Mouse (Mus musculus) small intestine, adult 2 months (tissue): ENCODE data around the gene Rae1. TPM values are rescaled to one million over a fixed set of nuclear protein-coding genes. Genes with fewer than 3 reads are reported as not detected.

Source experiments
- H3K27ac ChIP-seq: fragments of 200-500 bp; 2 replicates; pipeline ENCODE4 v1.5.1; 2012; ENCODE audit warnings: low read depth, low read length, control low read depth, inconsistent platforms; ENCODE audit not compliant: insufficient read depth
- H3K27me3 ChIP-seq: fragments of 200-500 bp; 2 replicates; pipeline ENCODE4 v1.6.1; 2012; ENCODE audit warnings: mild to moderate bottlenecking, moderate library complexity, low read length, inconsistent platforms; ENCODE audit not compliant: control insufficient read depth, insufficient read depth
- H3K36me3 ChIP-seq: fragments of 200-500 bp; 2 replicates; pipeline ENCODE4 v1.6.1; 2012; ENCODE audit warnings: mild to moderate bottlenecking, low read length, control low read depth, inconsistent platforms; ENCODE audit not compliant: control insufficient read depth, insufficient read depth
- H3K4me1 ChIP-seq: fragments of 200-500 bp; 2 replicates; pipeline ENCODE4 v1.6.1; 2012; ENCODE audit warnings: low read length, inconsistent platforms, mixed read lengths; ENCODE audit not compliant: control insufficient read depth, insufficient read depth, insufficient read length
- H3K4me3 ChIP-seq: fragments of 200-500 bp; 2 replicates; pipeline ENCODE4 v1.5.1; 2012; ENCODE audit warnings: low read depth, mild to moderate bottlenecking, control low read depth, inconsistent platforms, low read length, moderate library complexity
- CTCF ChIP-seq: fragments of 200-500 bp; IDR thresholded peaks from 2 replicates; pipeline ENCODE4 v1.5.1; 2012; ENCODE audit warnings: low read depth, mild to moderate bottlenecking, control low read depth, inconsistent platforms, low read length, moderate library complexity, mixed read lengths; ENCODE audit not compliant: insufficient replicate concordance, insufficient read length; ENCODE audit errors: extremely low read depth
- POLR2A ChIP-seq: fragments of 200-500 bp; IDR thresholded peaks from 2 replicates; pipeline ENCODE4 v1.6.1; 2012; ENCODE audit warnings: low read depth, mild to moderate bottlenecking, control low read depth, inconsistent platforms, low read length, moderate library complexity
- WGBS: fragments of 180-500 bp; shearing (Covaris S2); methylation state at CpG from one replicate; pipeline ENCODE4 v1.1.7; 2018; 5-methylcytosine and 5-hydroxymethylcytosine counted together
- polyA plus RNA-seq: library from polyadenylated mRNA; depleted of rRNA; stranded (reverse); fragments of >200 nt; gene quantifications from 2 replicates; pipeline ENCODE4 v1.2.3, GENCODE M21; 2012; rRNA removed

Gene Rae1
- 20.5 and 33.1 TPM in 2 replicates for polyA plus RNA-seq

- Histone ChIP-seq H3K27me3 (no peaks in the 10 kb centered on the region), H3K27ac (peak within 1 kb of the TSS; percentile 24; the same call in 1 of the 2 replicates), H3K4me1 (peaks cover 5% of the 10 kb centered on the region; the same call in 1 of the 2 replicates), H3K4me3 (peak within 1 kb of the TSS; percentile 80), H3K36me3 (peaks cover 14% of the 10 kb centered on the region)
- 0% methylated on average over 45 of the region's 45 CpGs for WGBS
- TF ChIP-seq CTCF = peak; percentile 96; the same call in 1 of the 2 replicates
- TF ChIP-seq POLR2A = no peak
Observed at GRCm38 (mm10) chr2:172999630-173000284, at the start of gene Rae1. TSS of gene Rae1 (plus strand) at chr2:173000117.

- Histone ChIP-seq H3K36me3 (no peaks in the 10 kb centered on the region), H3K27me3 (no peaks in the 10 kb centered on the region), H3K4me3 (no peak overlapping the region), H3K4me1 (no peaks in the 10 kb centered on the region), H3K27ac (no peak overlapping the region)
- WGBS = 49% methylated on average over 9 of the region's 9 CpGs
- no peak for TF ChIP-seq CTCF
- no peak for TF ChIP-seq POLR2A
Observed at GRCm38 (mm10) chr2:172950119-172950676, 49.7 kb upstream of the Rae1 start.

- TF ChIP-seq POLR2A (no peak), CTCF (no peak)
- H3K36me3 ChIP-seq = no peaks in the 10 kb centered on the region
Observed at GRCm38 (mm10) chr2:172950722-172951121, 49.2 kb upstream of the Rae1 start.

GRCm38 (mm10) chr2:172951976-172952375 is 47.9 kb upstream of the Rae1 start:
- WGBS = 82% methylated on average over 2 of the region's 2 CpGs
- Histone ChIP-seq H3K4me1 (no peaks in the 10 kb centered on the region), H3K27me3 (no peaks in the 10 kb centered on the region), H3K27ac (no peak overlapping the region), H3K4me3 (no peak overlapping the region), H3K36me3 (no peaks in the 10 kb centered on the region)
- no peak for TF ChIP-seq POLR2A
- no peak for TF ChIP-seq CTCF

More at GRCm38 (mm10) chr2:172950722-172951121, 49.2 kb upstream of the Rae1 start:
- Histone ChIP-seq H3K27ac (no peak overlapping the region), H3K4me1 (no peaks in the 10 kb centered on the region), H3K4me3 (no peak overlapping the region), H3K27me3 (no peaks in the 10 kb centered on the region)
- 57% methylated on average over 11 of the region's 11 CpGs for WGBS

- no peak for TF ChIP-seq CTCF
- no peak for TF ChIP-seq POLR2A
- H3K4me3 ChIP-seq = no peak overlapping the region
- no peaks in the 10 kb centered on the region for H3K27me3 ChIP-seq
- no peaks in the 10 kb centered on the region for H3K36me3 ChIP-seq
- 45% methylated on average over 5 of the region's 5 CpGs for WGBS
- no peaks in the 10 kb centered on the region for H3K4me1 ChIP-seq
- H3K27ac ChIP-seq = no peak overlapping the region
Observed at GRCm38 (mm10) chr2:172958579-172958978, 41.3 kb upstream of the Rae1 start.

GRCm38 (mm10) chr2:172959006-172959768 is 40.7 kb upstream of the Rae1 start:
- no peak for TF ChIP-seq POLR2A
- TF ChIP-seq CTCF = no peak
- Histone ChIP-seq H3K27ac (no peak overlapping the region), H3K27me3 (no peaks in the 10 kb centered on the region), H3K4me1 (no peaks in the 10 kb centered on the region), H3K4me3 (no peak overlapping the region), H3K36me3 (no peaks in the 10 kb centered on the region)
- 49% methylated on average over 13 of the region's 13 CpGs for WGBS

- Histone ChIP-seq H3K27me3 (no peaks in the 10 kb centered on the region), H3K36me3 (no peaks in the 10 kb centered on the region), H3K4me1 (peaks cover 2% of the 10 kb centered on the region), H3K27ac (no peak overlapping the region), H3K4me3 (no peak overlapping the region)
- WGBS = 88% methylated on average over 3 of the region's 3 CpGs
- TF ChIP-seq POLR2A (no peak), CTCF (no peak)
Observed at GRCm38 (mm10) chr2:172960350-172960749, 39.6 kb upstream of the Rae1 start.
